Mouse (Mus musculus) left cerebral cortex, postnatal 25 days (tissue): Measurements from ENCODE around the gene Acad11. TPM values are rescaled to one million over a fixed set of nuclear protein-coding genes. Genes with fewer than 3 reads are reported as not detected.

Source experiments
- DNase-seq, 2 experiments: peaks; one replicate each; pipeline ENCODE4 v3.0.0; 2022; ENCODE audit warnings: low spot score in 2 of 2, mixed read lengths in 1 of 2
- intact Hi-C: fragments of 180-260 bp; cut with DNase I; formaldehyde crosslinking; loops from one replicate; pipeline ENCODE4 v1.15.1; 2025
- total RNA-seq, 2 experiments: library from RNA; stranded (reverse); gene quantifications; 2 replicates each; pipeline ENCODE4 v1.2.3; 2021

The Acad11 gene
- total RNA-seq, 2 experiments from 2014 or later, result 19.6 to 23.8 TPM

DNA sequence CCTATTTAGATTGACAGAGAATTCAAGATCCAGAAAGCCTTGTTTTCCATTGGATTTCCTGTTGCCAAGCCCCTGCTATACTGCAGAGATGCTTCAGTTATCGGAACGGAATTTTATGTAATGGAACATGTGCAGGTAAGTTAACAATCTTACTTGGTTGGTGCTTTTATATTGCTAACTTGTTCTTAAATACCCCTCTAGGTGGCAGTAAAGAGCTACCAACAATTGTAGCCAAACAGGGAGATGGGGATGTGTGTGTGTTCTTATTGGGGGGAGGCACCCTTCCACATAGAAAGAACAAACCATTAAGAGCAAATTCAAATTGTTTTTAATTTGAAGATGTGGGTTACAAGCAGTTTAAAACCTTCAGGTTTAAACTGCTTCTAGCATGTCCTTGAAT lies 12.6 kb downstream of the Acad11 start:
- intact Hi-C loops, result loop anchor here (10.0 kb wide), 2 partner anchors 109 to 229 kb away; no protein-coding TSS in a partner anchor
- DNase-seq, result no peak

DNA sequence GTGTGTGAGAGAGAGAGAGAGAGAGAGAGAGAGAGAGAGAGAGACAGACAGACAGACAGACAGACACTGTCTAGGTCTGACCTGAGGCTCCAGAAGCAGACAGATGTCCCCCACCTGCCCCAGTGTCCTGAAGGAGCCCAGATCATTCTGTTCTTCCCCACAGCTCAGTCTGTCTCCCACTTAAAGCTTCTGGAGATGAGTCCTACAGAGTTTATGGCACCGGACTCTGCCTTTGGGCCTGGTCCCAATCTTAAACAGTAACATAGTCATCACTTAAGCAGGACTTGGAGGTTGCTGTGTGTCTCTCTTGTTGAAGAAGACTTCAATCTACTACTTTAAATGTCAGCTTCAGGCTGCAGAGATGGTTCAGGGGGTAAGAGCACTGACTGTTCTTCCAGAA lies 15.6 kb downstream of the Acad11 start:
- intact Hi-C loops, result loop anchor here (10.0 kb wide), 2 partner anchors 106 to 226 kb away; no protein-coding TSS in a partner anchor
- no peak for DNase-seq

DNA sequence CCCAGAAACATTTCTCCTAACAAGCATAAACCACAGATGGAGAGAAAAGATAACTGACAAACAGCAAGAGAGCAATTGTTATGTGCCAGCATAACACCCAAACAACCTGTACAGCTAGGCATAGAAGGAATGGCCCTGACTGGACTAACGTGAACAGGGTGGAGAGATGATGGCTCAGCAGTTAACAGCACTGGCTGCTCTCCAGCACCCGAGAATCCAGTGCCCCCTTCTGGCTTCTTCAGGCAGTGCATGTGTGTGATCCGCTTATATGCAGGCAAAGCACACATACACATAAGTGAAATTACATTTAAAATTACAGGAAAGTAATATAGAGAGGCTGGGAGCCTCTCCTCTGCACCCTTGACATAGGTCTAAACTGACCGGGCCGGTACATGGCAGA lies 16.2 kb downstream of the Acad11 start:
- intact Hi-C loops, result loop anchor here (10.0 kb wide), 2 partner anchors 105 to 225 kb away; no protein-coding TSS in a partner anchor
- peak; percentile 20 to 30 for DNase-seq

DNA sequence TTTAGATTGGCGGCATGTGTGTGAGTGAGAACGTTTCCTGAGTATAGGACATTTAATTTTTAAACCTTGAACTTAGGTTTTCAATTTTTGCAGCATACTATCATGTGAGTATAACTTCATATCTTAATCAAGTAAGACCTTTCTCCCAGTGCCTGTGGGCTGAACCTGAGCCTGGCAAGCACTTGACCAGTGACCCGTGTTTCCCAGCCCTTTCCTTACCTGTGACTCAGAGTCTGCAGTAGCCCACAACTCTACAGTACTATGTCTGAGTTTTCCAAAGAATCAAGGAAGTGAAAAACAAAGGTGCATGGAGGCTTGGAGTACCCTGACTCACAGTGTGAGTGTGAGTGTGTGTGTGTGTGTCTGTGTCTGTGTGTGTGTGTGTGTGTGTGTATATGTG lies 16.9 kb downstream of the Acad11 start:
- DNase-seq, result no peak
- intact Hi-C loops, result no loop called here

DNA sequence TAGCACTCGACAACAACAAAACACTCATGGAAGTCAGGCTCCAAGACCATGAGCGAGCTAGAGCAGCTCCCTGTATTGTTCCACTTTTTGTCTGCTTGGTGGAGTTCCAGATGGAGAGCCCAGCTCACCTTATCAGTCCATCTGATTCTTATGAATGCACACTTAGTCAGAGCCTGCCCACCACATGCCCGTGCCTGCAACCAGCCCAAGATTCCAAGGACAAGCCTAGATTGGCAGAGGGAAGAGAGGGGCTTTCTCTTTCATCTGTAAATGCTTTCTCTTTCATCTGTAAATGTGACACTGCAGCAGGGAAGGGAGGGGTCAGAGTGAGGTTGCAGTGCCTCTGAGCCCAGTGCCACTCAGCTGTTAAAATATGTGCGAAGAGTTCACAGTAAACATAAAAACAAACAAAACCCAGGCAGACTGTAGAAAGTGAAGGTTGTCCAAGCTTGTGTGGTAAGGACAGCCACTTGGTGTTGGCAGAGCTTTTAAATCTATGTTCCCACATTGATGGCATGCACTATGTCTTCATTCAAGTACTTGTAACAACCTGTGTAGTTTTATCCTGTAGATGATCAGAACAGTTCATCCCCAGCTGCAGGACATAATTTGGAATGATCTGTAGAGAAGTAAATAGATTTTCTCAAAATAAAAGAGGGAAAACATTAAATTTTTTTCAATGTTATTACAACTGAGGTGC lies 22.7 kb downstream of the Acad11 start:
- intact Hi-C loops, result no loop called here
- DNase-seq, result no peak

DNA sequence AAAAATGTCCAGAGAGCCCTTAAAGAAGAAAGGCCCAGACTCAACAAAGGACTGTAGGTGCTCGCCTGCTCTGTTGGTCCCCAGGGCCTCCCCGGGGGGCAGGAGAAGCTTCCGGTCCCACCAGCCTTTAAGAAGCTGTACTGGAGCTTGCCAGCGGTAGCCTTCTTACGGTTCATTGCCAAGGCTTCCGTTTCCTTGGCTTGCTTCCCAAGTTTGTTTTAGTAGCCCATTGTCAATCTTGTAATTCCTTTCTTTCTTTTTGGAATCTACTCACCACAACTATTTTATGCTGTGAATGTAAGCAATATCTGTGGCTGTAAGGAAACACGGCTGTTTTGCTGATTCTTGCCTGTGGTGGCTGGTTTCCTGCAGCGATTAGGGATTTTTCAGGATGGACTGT lies 25.4 kb downstream of the Acad11 start:
- DNase-seq, result no peak
- intact Hi-C loops, result no loop called here

DNA sequence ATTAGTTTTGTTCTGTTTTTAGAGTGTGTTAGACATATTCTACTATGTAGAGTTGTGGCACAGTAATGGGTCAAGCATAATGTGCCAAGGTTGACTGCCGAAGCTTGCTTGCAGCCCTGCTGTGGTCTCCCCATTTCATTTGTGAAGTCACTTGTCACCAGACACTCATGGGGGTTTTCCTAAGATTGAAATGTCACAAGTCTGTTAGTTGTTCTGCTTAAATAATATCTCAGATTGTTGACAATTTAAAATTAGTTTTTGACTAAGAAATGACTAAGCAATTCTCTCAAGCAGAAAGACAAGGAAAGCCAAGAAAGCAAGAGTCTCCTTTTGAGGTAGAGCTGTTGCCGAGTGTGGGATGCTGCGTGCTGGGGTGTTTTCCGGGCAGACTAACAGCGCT lies 29.8 kb downstream of the Acad11 start:
- intact Hi-C loops, result no loop called here
- no peak for DNase-seq

DNA sequence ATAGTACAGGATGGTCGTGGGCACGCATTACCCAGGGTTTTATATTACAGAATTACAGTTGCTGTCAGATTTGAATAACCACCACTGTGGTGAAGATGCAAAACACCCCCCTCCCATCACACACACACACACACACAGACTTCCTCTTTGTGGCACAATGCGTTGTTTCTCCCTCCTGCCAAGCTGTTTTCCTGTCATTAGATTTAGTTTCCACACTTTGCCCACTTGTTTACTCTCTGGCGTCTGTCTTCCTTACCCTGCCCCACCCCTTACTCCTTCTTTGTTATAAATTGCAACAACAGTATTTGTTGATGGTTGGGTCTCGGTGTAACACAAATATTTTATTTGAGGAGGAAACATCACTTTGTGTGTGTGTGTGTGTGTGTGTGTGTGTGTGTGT lies 35.1 kb downstream of the Acad11 start:
- DNase-seq, result no peak
- intact Hi-C loops, result no loop called here

DNA sequence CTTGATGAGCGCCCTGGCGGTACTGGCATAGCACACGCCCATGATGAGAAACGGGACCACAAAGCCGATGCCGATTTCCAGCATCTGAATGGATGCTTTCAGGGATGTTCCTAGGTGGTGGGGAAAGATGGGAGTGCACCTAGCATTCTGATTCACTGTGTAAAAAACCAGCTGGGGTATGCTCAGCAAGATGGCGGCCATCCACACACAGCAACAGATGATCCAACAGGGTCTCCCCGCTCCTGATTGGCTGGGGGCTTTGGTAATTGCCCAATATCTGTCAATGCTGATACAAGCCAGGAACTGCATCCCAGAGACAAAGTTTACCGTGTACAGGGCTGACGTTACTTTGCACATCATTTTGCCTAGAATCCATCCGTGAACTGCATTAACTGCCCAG lies 35.9 kb downstream of the Acad11 start:
- no peak for DNase-seq
- intact Hi-C loops, result no loop called here

DNA sequence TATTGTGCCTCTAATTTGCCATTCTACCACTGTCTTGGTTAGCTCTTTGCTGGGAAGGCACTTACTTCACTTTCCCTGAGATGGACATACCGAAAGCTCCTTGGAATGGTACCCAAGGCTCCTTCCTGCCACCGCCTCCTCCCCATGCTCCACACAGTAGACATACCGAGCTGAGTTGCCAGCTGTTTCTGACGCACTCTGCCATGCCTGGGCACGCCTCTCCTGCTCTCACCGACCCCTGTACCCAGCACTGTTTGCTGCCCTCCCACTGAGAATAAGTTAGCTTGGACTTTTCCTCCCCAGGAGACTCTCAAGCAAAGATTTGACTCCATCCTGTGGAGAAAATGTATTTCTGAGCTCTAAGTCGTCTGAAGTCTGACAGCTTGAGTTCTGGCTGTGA lies 37.6 kb downstream of the Acad11 start:
- intact Hi-C loops, result no loop called here
- DNase-seq, result no peak

DNA sequence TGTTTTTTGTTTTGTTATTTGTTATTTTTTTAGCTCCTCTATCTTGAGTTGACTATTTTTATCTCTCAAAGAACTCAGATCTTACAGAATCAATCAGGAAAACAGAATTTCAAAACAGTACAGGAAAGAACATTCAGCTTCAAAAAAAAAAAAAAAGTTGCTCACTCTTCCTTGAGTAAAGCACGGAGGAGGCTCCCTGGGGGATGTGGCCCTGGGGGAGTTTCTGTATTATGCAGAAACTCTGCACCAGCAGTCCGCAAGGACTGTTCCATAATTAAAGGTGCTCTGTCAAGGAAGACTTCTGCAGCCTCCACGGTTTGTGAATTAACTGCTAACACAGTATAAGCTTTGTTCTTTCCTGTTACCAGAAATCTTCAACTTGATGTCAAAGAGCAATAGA lies 38.3 kb downstream of the Acad11 start:
- intact Hi-C loops, result no loop called here
- peak in 1 of 2 experiments; percentile 44 for DNase-seq

DNA sequence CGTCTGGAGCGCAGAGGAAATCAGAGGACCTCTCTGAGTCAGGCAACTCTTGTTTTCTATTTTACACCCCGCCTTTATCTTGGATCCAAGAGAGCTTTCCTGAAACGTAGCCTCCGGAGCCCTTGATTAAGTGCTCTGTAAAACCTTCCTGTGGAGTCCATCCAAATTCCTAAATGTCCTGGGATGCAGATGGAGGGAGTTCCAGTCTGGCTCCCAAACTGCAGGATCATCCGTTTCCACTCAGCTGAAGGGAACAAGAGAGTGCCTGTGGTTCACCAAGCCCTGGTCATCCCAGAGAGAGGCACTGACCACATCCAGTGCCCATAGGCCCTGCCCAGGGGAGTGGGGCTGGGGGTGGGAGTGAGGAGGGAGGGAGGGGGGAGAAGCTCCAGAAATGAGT lies 39.1 kb downstream of the Acad11 start:
- no peak for DNase-seq
- intact Hi-C loops, result no loop called here

DNA sequence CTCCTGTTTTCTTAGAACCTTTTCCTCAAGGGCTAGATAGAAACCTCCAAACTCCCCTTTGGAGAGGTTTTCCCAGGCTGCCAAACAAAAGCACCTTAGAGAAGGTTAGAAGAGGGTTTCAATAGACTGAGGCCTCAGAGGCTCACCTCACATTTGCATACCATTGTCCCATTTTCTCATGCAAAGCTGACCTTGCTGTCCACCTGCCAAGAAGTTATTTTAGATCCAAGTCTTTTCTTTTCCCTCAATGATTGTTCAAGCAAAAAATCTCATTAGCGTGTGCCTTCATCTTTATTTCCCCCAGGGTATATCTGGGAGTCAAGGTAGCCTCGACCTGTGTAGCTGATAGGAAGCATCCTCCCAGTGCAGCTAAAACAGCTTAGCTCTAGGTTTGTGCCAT lies 39.7 kb downstream of the Acad11 start:
- intact Hi-C loops, result no loop called here

DNA sequence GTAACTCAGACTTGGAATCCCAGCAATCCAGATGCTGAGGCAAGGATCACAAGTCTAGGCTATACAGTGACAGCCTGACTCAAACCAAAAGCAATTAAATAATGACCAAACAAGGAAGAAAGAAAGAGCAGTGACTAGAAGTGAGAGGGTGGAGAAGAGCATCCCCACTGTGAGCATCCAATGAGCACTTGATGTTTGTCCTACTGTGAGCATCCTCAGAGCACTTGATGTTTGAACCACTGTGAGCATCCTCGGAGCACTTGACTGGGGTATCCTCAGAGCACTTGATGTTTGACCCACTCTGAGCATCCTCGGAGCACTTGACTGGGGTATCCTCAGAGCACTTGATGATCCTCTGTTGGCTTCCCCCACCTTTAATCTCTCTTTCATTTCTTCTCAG lies 41.8 kb downstream of the Acad11 start:
- intact Hi-C loops, result no loop called here
- no peak for DNase-seq

More for the DNA sequence above, 39.7 kb downstream of the Acad11 start:
- DNase-seq, result no peak

DNA sequence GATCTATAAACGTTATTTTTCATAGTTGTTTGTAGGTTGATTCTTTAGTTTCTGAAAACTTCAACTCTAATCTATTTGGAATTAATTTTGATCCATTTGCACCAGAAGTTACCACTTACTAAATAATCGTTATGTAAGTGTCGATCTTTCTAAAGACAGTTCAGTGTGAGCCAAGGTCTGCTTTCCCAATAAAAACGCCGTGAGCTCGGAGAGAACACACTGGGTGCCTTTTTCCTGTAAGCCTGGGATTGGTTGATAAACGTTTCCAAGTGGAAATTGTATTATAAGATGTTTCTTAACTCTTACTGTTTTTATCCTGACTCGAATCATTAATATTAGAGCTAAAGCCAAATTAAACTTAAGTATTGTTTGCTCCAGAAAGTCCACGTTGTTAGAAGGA lies 43.8 kb downstream of the Acad11 start:
- DNase-seq, result no peak
- intact Hi-C loops, result no loop called here

DNA sequence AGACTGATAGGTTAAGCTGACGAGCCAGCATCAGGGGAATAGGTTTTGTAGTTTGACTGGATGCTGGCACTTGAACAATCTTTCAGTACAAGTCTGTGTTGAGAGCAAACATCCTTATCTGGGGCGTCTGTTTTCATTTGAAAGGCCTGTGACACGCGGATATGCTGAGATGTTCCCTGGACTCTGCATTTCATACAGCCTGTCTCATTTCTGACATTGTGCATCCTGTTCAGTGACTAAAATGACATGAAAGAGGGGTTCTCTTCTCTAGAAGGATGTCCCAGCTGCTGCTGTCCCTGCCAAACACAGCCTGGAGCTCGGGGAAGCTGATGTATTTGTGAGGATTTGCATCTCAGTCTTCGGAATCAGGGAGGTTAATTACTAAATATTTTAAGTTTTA lies 44.3 kb downstream of the Acad11 start:
- intact Hi-C loops, result no loop called here
- DNase-seq, result no peak

DNA sequence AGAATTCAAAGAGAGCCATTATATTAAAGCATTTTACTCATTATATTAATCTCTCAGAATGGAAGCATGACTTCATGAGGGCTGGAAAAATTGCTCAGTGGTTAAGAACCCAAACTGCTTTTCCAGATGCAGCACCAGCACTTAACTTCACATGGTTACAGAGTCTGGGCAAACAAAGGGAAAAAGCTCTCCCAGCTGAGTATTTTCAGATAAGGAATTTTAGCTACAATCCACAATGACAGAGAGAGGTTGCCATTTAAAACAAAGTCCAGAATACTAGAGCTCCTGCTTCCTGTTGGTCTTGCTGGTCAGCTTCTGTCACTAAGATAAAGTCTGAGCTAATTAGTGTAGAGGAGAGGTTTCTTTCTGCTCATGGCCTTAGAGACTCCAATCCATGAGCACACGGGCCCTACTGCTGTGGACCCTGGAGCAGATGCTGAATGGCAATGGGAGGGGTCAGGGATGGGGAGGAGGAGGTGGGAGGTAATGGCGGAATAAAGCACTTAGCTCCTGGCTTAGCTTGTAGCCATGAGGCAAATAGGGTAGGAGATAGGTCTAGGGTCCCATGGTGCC lies 45.5 kb downstream of the Acad11 start:
- intact Hi-C loops, result no loop called here
- no peak for DNase-seq

DNA sequence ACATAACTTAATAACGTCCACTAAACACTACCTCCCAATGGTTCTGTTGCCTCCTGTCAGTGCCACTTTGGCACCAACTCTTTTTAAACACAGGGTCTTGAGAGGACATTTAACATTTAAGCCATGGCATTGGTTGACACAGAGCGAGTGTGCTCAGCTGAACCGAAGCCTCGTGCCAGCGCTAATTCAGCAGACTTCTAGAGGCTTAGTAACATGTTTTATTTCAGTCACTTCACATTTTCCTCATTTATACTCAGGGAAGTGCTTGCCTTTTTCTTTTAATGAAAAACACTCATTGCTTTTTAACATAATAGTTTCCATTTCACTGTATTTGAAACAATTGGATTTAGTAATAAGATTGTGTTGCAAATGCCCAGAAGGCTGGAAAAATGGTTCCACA lies 46.0 kb downstream of the Acad11 start:
- intact Hi-C loops, result no loop called here
- no peak for DNase-seq

DNA sequence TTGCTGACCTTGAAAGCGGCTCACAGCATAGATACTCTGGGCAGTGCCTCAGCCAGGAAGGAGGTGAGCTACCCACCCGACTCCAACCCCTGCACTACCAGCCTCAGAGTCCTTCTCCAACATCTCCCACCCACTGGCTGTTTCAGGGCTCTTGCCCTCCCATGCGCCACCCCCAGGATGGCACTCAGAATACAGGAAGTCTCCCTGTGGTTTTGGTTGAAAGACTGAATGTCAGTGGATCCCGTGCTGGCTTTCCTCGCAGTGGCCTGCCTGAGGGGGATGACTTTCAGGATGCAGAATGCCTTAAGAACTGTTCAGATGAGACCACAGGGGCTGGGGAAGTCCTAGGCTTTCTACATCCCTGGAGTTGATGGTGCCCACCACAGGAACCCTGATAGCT lies 59.9 kb downstream of the Acad11 start:
- no peak for DNase-seq
- intact Hi-C loops, result no loop called here

DNA sequence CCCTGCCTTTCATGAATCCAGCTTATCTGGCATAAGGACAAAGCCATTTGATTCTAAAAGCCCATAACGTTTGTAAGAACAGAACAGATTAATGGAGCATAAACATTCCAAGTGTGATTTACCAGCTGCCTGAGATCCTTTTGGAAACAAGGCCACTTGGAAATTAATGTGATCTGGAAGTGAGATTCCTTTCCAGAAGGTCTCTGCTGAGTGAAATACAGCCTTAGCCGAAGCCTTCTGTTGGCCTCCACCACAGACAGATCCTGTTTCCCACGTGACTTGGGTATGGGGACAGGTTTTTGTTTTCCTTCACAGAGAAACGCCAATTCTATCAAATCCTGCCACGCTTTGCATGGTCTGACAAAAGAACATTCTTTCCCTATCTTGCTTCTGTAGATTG lies 60.4 kb downstream of the Acad11 start:
- intact Hi-C loops, result no loop called here
- DNase-seq, result no peak

DNA sequence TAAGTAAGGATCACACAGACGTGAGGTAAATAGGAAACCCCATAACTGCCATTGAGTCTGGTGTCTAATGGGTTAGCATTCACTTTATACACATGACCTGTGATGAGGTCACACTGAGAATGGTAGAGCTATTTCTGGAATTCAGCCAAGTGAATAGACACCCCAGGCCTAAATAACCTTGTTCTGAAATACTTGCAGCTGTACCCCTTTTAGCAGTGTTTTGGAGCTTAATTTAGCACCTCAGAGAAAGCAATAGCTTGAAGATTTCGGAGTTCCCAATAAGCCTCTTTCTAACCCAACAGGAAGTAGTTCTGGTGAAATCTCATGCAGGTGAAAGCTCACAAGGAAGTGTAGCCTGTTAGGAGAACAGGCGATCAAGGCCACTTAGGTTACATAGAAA lies 63.7 kb downstream of the Acad11 start, which contains the start of gene Ackr4:
Gene Ackr4, minus strand, starts transcription at position 101 of the 400 bp plus-strand sequence.
- intact Hi-C loops, result no loop called here
- no peak for DNase-seq

DNA sequence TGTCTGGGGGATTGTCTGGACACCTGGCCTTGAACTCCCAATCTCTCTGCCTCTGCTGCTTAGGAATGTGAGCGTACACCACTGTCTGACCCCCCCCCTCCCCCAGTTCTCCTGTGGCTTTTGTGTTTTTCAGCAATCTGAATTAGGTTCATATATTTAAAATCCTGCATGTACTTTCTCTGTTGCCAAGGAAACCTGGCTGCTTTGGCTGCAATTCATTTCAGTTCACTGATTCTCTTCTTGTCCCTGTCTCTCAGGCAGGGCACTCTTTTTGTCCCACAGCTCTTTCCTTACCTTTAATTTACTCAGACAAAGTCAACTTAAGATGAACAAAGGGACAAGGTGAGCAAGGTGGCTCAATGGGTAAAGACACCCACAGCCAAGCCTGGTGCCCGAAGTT lies 64.9 kb downstream of the Acad11 start:
- intact Hi-C loops, result no loop called here
- DNase-seq, result peak; percentile 45 to 81
